Mouse (Mus musculus) midbrain, embryonic 16.5 days (tissue): ENCODE measurements around the gene Rundc3b. TPM values are rescaled to one million over a fixed set of nuclear protein-coding genes. Genes with fewer than 3 reads are reported as not detected.

Source experiments
- ATAC-seq: fragments of 200-750 bp; cut with Nextera tagmentation; 2 replicates; pipeline ENCODE4 v1.8.0; 2017; ENCODE audit warnings: moderate TSS enrichment
- H3K27ac ChIP-seq: fragments of 300-500 bp; sonication (generic); 2 replicates; pipeline ENCODE4 v1.5.1; 2014; ENCODE audit warnings: mild to moderate bottlenecking, low read length, mixed read lengths
- H3K27me3 ChIP-seq: fragments of 300-500 bp; sonication (generic); 2 replicates; pipeline ENCODE4 v1.6.1; 2014; ENCODE audit warnings: low read depth, low read length, mixed read lengths; ENCODE audit not compliant: control insufficient read depth, insufficient read depth
- H3K36me3 ChIP-seq: fragments of 300-500 bp; sonication (generic); 2 replicates; pipeline ENCODE4 v1.6.1; 2014; ENCODE audit warnings: mild to moderate bottlenecking, low read length, moderate library complexity, mixed read lengths; ENCODE audit not compliant: control insufficient read depth, insufficient read depth
- H3K4me1 ChIP-seq: fragments of 300-500 bp; sonication (generic); 2 replicates; pipeline ENCODE4 v1.6.1; 2014; ENCODE audit warnings: mild to moderate bottlenecking, low read length, mixed read lengths; ENCODE audit not compliant: control insufficient read depth, insufficient read depth
- H3K4me2 ChIP-seq: fragments of 300-500 bp; sonication (generic); 2 replicates; pipeline ENCODE4 v1.6.1; 2014; ENCODE audit warnings: mild to moderate bottlenecking, low read length, mixed read lengths
- H3K4me3 ChIP-seq: fragments of 300-500 bp; sonication (generic); 2 replicates; pipeline ENCODE4 v1.5.1; 2014; ENCODE audit warnings: low read depth, mild to moderate bottlenecking, low read length, moderate library complexity, mixed read lengths
- H3K9ac ChIP-seq: fragments of 300-500 bp; sonication (generic); 2 replicates; pipeline ENCODE4 v1.6.1; 2014; ENCODE audit warnings: low read depth, low read length, mixed read lengths
- H3K9me3 ChIP-seq: fragments of 300-500 bp; sonication (generic); replicated peaks from 2 replicates; pipeline ENCODE4 v1.6.1; 2014; ENCODE audit warnings: mild to moderate bottlenecking, low read length, mixed read lengths; ENCODE audit not compliant: control insufficient read depth, poor library complexity, severe bottlenecking
- WGBS: fragments of 180-500 bp; shearing (Covaris S2); extraction: QIAGEN DNeasy Blood & Tissue Kit; methylation state at CpG from one replicate; pipeline ENCODE4 v1.1.7; 2014; 5-methylcytosine and 5-hydroxymethylcytosine counted together
- polyA plus RNA-seq: library from polyadenylated mRNA; unstranded; fragments of >200 nt; fragmentation: Nextera tagmentation; extraction: Ambion mirVana; gene quantifications from 2 replicates; pipeline ENCODE4 v1.2.1, GENCODE M21; 2015

The Rundc3b gene
- polyA plus RNA-seq, 1 experiment from 2014 or later = 52.9 TPM

- Histone ChIP-seq H3K4me3 (no peak overlapping the region), H3K4me1 (no peaks in the 10 kb centered on the region), H3K27me3 (no peaks in the 10 kb centered on the region), H3K36me3 (no peaks in the 10 kb centered on the region), H3K9ac (no peak overlapping the region), H3K27ac (no peak overlapping the region), H3K4me2 (no peak overlapping the region), H3K9me3 (no peaks in the 10 kb centered on the region)
- ATAC-seq = no peak
- WGBS = 81% methylated on average over 4 of the region's 4 CpGs
Measured at GRCm38 (mm10) chr5:8648300-8648699, 25.5 kb upstream of the Rundc3b start.

- Histone ChIP-seq H3K4me3 (no peak overlapping the region), H3K4me2 (no peak overlapping the region), H3K36me3 (no peaks in the 10 kb centered on the region), H3K4me1 (no peaks in the 10 kb centered on the region), H3K9ac (no peak overlapping the region), H3K27ac (no peak overlapping the region), H3K9me3 (no peaks in the 10 kb centered on the region), H3K27me3 (no peaks in the 10 kb centered on the region)
- no peak for ATAC-seq
Measured at GRCm38 (mm10) chr5:8634489-8634975, 11.8 kb upstream of the Rundc3b start.

DNA sequence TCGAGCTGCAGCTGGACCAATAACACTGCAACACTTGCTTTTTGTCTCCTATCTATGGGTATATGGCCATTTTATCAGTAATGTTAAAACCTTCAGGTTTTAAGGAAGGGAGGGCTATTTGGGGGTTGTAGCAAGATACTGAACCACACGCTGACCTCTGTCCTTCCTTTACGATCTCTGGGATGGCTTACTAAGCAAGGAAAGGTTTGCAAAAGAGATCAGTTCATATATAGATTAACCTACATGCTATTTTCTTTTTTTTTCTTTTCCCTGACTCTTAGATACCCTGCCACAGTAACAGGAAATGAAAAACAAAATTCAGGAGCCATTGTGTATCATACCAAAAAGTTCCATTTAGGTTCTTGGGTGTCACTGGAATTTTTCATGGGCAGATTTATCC, 10.1 kb upstream of the Rundc3b start:
- Histone ChIP-seq H3K27me3 (no peaks in the 10 kb centered on the region), H3K4me3 (no peak overlapping the region), H3K4me1 (no peaks in the 10 kb centered on the region), H3K4me2 (no peak overlapping the region), H3K36me3 (no peaks in the 10 kb centered on the region), H3K9me3 (no peaks in the 10 kb centered on the region), H3K27ac (no peak overlapping the region), H3K9ac (no peak overlapping the region)
- no peak for ATAC-seq
- 87% methylated on average over 3 of the region's 3 CpGs for WGBS

GRCm38 (mm10) chr5:8622071-8622595, 619 bp downstream of the Rundc3b start:
- Histone ChIP-seq H3K4me3 (peak overlapping the region; percentile 97), H3K9me3 (no peaks in the 10 kb centered on the region), H3K4me1 (peaks cover 7% of the 10 kb centered on the region), H3K27ac (peak overlapping the region; percentile 98), H3K36me3 (no peaks in the 10 kb centered on the region), H3K27me3 (no peaks in the 10 kb centered on the region), H3K4me2 (peak overlapping the region; percentile 69), H3K9ac (peak overlapping the region; percentile 98)
- ATAC-seq = peak; percentile 87
- WGBS = 0% methylated on average over 41 of the region's 49 CpGs

- Histone ChIP-seq H3K4me2 (no peak overlapping the region), H3K9ac (no peak overlapping the region), H3K9me3 (no peaks in the 10 kb centered on the region), H3K36me3 (no peaks in the 10 kb centered on the region), H3K27me3 (no peaks in the 10 kb centered on the region), H3K4me3 (no peak overlapping the region), H3K4me1 (no peaks in the 10 kb centered on the region), H3K27ac (no peak overlapping the region)
- whole genome bisulfite sequencing = 9% methylated on average over 3 of the region's 3 CpGs
- ATAC-seq = no peak
Measured at GRCm38 (mm10) chr5:8571118-8571517, 51.6 kb downstream of the Rundc3b start.

GRCm38 (mm10) chr5:8566867-8567266, 55.9 kb downstream of the Rundc3b start:
- no peaks in the 10 kb centered on the region for H3K36me3 ChIP-seq
- H3K9me3 ChIP-seq = no peaks in the 10 kb centered on the region
- H3K9ac ChIP-seq = no peak overlapping the region
- WGBS = 24% methylated on average over 3 of the region's 3 CpGs
- no peak overlapping the region for H3K4me2 ChIP-seq
- no peak overlapping the region for H3K4me3 ChIP-seq
- H3K4me1 ChIP-seq = no peaks in the 10 kb centered on the region
- H3K27ac ChIP-seq = no peak overlapping the region
- no peak for ATAC-seq
- H3K27me3 ChIP-seq = no peaks in the 10 kb centered on the region

DNA sequence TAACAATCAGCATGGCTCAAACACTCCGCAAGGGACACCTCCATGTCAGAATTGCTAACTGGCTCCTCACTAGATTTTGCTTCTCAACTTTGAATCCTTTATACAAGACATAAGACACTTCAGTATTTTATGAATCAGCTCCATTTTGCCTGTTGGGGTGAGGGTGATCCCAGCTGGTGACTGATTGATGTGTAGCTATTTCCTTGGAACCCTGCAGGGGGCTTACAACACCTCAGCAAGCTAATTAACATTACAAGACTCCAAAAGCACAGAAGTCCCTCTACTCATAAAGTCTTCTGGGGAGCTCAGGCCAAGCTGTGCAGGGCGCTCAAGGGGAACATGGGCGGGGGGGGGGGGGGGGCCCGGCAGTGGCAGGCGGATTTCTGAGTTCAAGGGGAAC, 78.2 kb downstream of the Rundc3b start:
- H3K27ac ChIP-seq = no peak overlapping the region
- H3K9me3 ChIP-seq = no peaks in the 10 kb centered on the region
- 0 out of 2 replicates have a peak, but pooled peaks cover 5% of the 10 kb centered on the region for H3K36me3 ChIP-seq
- ATAC-seq = no peak
- H3K4me2 ChIP-seq = no peak overlapping the region
- 69% methylated on average over 1 of the region's 5 CpGs for WGBS
- H3K9ac ChIP-seq = no peak overlapping the region
- no peaks in the 10 kb centered on the region for H3K4me1 ChIP-seq
- H3K27me3 ChIP-seq = no peaks in the 10 kb centered on the region
- H3K4me3 ChIP-seq = no peak overlapping the region

DNA sequence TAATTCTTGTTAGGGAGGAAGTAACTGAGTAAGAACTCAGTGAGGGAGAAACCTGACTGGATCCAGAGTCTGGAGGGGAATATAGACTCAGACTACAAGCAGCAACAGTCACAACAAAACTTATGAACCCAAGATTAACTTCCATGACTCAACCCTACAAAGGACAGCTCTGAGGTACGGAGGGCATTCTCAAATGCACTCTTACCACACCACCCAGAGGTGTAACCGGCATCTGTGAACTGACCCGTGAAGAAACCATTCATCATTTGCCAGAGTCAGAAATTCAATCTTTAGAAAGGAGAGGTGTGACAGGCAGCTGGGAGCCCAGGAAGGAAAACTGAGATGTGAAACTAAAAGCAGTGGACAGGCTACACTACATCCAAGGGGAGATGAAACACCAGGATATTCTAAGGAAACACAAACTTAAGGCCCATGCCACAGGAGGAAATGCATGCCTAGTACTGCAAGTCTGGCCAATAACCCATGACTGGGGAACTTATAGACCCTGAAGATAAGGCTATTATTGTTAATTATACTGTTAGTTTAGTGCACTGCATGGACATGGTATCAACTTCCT, 80.0 kb downstream of the Rundc3b start:
- Histone ChIP-seq H3K9me3 (no peaks in the 10 kb centered on the region), H3K4me3 (no peak overlapping the region), H3K4me2 (no peak overlapping the region), H3K27me3 (no peaks in the 10 kb centered on the region), H3K9ac (no peak overlapping the region), H3K4me1 (no peaks in the 10 kb centered on the region), H3K36me3 (0 out of 2 replicates have a peak, but pooled peaks cover 4% of the 10 kb centered on the region), H3K27ac (no peak overlapping the region)
- WGBS = 61% methylated on average over 3 of the region's 3 CpGs
- no peak for ATAC-seq

DNA sequence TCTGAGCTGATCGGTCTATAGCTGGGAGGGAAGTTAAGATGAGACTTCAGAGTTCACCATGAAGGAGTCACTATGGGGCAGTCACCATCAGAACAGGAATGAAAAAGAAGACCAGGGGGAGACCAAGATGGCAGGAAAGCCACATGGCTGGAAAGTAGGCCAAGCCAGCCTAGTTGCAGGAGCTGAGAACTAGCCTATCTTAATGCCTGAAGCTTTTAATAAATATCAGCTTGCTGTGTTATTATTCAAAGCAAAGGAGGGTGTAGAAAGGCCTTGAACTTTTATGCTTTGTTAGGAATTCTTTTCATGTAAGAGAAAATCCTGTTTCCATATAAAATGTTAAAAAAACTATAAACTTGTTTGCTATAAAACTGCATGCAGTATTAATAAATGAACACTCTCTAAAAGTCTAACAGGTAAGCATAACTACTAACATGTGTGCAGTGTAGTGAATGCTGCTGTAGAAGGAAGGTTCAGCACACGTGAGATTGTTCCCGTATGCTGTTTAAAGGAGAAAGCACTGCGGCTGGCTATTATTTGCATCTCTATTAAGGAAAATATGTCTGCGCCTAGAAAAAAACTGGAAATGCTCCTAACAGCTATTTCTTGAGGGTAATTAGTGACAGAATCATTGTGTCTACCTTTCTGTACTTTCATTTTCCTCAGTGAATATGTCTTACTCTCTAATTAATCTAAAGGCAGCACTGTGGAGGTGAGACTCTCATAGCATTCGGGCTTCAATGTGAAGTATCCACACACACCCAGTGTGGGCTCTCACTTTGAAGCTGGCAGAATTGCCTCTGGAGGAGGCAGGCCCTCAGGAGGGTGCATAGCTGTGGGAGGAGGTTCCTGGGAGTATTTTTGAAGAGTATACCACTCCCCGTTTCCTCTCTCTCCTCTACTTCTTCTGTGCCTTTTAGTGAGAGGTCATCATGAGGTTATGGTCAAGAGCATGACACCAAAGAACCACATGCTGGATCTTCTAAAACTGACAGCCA, 81.3 kb downstream of the Rundc3b start:
- Histone ChIP-seq H3K9ac (no peak overlapping the region), H3K9me3 (no peaks in the 10 kb centered on the region), H3K27me3 (no peaks in the 10 kb centered on the region), H3K4me3 (no peak overlapping the region), H3K36me3 (0 out of 2 replicates have a peak, but pooled peaks cover 3% of the 10 kb centered on the region), H3K4me1 (no peaks in the 10 kb centered on the region), H3K4me2 (no peak overlapping the region), H3K27ac (no peak overlapping the region)
- ATAC-seq = no peak
- WGBS = 76% methylated on average over 7 of the region's 7 CpGs
